Mouse (Mus musculus): ENCODE data around the gene Rfc4.

Rfc4 gene

DNA sequence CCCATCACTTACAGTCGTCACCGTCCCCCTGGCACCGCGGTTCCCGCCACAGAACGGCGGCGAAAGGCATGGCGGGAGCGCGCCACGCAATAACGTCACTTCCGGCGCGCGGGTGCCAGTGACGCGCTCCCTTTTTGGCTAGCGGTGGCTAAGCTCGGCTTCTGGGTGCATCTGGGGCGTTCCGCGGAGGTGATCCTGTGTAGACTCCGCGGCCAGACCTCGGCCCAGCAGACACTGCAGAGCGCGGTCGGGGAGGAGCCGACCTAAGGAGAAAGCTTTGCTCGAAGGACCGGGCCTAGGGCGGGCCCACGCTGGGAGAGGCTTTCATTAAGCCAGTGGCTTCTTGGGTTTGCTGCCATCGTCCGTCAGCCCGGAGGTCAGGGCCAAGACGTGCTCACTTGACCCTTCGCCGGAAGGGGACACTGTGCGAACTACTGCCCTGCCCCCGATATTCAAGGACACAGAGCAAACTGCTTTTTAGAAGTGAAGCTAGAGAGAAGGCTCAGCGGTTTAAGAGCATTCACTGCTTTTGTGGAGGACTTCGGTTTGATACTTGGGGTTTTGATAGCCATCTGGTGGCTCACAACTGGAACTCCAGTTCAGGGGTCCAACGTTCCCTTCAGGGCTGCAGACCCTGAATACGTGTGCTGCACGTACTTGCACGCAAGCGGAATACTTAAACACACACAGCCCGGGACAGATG is at the start of gene Rfc4:
Gene Rfc4 (minus strand): TSS at position 65 of the 703 bp plus-strand sequence.
- CTCF ChIA-PET, result interaction anchor here (0.5 to 0.7 kb wide), 3 partner anchors 35 to 895 kb away, joined by 3 to 8 read pairs (median 4); no protein-coding TSS in a partner anchor

GRCm38 (mm10) chr16:23175956-23176355 is 48.4 kb upstream of the Rfc4 start:
- CTCF ChIA-PET, result no interaction called here

- CTCF ChIA-PET, result no interaction called here
These were observed 47.3 kb upstream of the Rfc4 start for GRCm38 (mm10) chr16:23174855-23175254.

DNA sequence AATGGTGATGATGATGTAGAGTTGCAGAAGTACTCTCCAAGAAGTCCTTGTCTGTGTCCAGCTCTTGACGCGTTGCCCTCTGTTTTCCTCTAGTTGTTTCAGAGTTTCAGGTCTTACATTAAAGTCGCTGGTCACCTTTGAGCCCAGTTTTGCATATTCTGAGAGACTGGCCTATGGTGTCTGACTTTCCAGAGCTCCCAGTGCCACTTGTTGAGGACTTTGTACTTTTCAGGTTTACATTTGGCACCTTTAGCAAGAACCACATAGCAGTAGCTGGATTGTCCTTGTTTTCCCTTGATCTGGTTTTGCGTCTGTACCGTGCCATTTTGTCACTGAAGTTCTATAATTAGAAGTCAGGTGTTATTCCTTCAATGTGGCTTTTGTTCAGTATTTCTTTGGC is 46.4 kb upstream of the Rfc4 start:
- CTCF ChIA-PET, result no interaction called here

DNA sequence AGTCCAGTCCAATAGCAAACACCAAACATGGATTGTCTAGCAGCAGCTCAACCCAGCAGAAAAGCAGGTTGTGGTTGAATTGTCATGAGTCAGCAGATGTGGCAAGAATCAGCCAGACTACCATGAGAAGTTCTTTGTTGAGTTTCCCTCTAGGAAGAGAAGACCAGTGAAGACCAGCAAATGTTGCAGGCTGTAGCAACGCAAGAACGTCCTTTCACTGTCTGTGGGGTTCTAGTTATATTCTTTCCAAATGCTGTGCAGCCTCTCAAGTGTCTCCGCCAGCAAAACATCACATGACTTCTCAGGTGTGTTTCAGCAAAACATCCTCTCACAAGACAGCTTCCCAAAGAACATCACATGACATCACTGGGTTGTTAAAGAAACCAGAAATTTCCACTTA is 43.3 kb upstream of the Rfc4 start:
- CTCF ChIA-PET, result no interaction called here

DNA sequence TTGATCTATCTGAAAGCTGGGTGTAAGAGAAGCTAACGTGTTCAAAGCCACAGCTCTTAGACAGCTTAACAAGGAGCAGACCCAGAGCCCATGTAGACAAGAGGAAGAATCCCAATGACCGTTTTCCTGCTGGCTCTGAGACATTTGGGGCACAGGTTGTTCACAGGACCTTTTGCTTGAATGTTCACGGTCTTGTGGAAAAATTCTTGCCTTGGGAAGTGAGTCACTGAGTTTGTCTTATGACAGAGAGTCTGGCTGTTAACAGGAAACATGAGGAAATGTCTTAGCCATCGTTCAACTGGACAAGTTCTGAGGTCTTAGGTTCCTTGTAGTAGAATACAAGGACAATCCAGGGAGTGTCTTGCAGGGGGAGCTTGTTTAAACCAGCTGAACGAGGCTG is 39.5 kb upstream of the Rfc4 start:
- CTCF ChIA-PET, result no interaction called here

- CTCF ChIA-PET, result no interaction called here
These were observed 39.1 kb upstream of the Rfc4 start for GRCm38 (mm10) chr16:23166646-23167045.

DNA sequence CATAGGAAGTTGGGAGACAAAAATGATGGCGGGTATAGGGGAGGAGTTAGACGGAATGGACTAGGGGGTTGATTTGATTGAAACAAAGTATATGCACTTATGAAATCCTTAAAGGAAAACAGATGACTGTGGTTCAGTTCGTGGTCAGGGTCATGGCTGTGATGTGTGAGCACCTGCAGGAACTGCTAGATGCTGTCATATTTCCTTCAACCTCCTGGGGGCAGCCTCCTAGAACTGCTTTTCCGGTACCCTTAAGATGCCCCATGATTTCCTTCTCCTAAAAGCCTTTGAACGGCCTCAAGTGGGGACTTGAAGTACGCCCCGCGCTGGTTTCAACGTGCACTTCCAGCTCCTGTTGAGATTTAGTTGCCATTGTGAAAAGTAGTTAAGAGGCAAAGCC is 37.9 kb upstream of the Rfc4 start:
- CTCF ChIA-PET, result interaction anchor here (0.6 kb wide), 1 partner anchor 114 kb away, joined by 6 read pairs; no protein-coding TSS in a partner anchor

DNA sequence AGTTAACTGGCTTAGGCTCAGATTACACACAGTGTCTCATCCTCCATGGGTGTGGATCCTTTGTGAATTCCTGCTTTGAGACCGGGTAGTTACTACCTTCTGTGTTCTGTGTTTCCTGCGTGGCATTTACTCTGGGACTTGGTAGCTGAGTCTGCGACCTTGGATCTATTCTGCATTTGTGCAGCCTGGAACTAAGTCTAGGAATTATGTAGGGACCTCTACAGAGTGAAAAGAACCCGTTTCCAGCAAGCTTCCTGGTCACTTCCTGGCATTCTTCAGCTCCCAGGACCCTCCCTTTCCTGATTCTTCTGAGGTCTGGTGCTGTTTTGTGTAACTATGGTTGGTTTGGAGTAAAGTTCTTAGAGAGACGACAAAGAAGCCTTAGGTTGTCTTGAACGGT is 36.9 kb upstream of the Rfc4 start:
- CTCF ChIA-PET, result no interaction called here

DNA sequence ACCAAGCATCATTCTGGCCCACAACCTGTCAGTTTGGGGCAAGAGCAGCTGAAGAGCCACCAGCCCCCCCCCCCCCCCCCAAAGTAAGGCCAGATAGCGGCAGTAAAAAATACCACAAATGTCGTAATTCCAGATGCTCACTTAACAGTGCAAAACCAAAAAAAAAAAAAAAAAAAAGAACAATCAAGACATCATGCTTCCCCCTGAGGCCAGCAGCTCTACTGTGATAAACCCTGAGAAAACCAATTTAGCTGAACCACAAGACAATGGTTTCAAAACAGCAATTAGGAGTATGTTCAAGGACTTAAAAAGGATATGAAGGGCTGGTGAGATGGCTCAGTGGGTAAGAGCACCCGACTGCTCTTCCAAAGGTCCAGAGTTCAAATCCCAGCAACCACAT is 34.6 kb upstream of the Rfc4 start:
- CTCF ChIA-PET, result interaction anchor here (0.6 kb wide), 1 partner anchor 34 kb away, joined by 3 read pairs; no protein-coding TSS in a partner anchor

DNA sequence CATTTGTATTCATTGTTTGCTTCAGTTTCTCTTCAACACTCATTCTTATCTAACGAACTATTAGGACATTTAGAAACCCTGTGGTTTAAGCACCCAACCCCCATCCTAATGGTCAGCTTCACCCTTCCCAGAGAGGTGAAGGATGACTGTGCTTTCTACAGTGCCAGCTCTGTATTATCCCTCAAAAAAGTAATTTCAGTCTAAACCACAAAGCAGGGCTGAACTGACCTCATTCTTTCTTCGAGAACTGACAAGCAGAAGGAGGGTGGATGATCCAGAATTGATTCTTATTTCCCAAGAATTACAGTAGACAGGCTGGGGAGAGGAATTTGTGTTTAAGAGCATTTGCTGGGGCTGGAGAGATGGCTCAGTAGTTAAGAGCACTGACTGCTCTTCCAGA is 32.2 kb upstream of the Rfc4 start:
- CTCF ChIA-PET, result interaction anchor here (1.1 kb wide), 1 partner anchor 217 kb away, joined by 8 read pairs; no protein-coding TSS in a partner anchor

GRCm38 (mm10) chr16:23158957-23159356 is 31.4 kb upstream of the Rfc4 start:
- CTCF ChIA-PET, result interaction anchor here (0.6 to 1.1 kb wide), 3 partner anchors 28 to 218 kb away, joined by 3 to 8 read pairs (median 4); no protein-coding TSS in a partner anchor

- CTCF ChIA-PET, result no interaction called here
These were observed 30.8 kb upstream of the Rfc4 start for GRCm38 (mm10) chr16:23158292-23158691.

- CTCF ChIA-PET, result no interaction called here
These were observed 29.5 kb upstream of the Rfc4 start for GRCm38 (mm10) chr16:23157013-23157412.

- CTCF ChIA-PET, result interaction anchor here (0.6 kb wide), 1 partner anchor 82 kb away, joined by 4 read pairs; no protein-coding TSS in a partner anchor
These were observed 26.7 kb upstream of the Rfc4 start for GRCm38 (mm10) chr16:23154261-23154660.

DNA sequence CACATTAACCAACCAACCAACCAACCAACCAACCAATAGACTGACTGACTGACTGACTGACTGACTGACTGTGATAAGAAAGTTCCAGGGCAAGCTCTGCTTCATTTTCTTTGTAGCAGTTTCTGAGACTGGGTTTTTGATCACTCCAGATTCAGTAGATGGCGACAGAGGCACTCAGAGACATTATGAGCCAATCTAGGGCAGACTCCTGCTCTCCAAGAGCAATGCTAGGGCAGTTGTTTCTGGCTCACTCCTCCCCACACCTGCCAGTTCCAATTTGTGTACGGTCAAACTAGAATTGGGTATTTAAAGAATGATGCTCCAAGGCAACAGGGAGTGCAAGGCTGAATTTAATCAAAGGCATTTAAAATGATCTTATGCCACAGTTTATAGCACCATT is 23.9 kb upstream of the Rfc4 start:
- CTCF ChIA-PET, result interaction anchor here (0.7 kb wide), 1 partner anchor 32 kb away, joined by 3 read pairs; no protein-coding TSS in a partner anchor

- CTCF ChIA-PET, result no interaction called here
These were observed 21.9 kb upstream of the Rfc4 start for GRCm38 (mm10) chr16:23149396-23149795.

DNA sequence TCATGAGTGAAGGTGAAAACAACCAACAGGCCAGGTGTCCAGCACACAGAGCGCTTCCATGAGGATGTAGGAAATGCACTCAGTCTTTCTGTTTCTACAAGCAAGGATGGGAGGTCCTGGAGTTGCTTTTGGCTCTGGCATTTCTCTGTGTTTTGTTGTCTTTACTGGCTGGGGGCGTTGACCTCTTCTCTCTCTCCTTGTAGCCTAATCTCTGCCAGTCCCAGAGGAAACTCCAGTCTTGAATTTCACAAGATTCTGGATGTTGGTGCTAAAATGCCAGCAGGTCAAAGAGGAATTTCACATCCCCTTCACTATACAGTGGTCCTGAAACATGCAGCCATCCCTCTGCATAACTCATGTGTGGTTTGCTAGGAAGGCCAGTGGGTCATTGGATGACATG is 21.4 kb upstream of the Rfc4 start:
- CTCF ChIA-PET, result no interaction called here

DNA sequence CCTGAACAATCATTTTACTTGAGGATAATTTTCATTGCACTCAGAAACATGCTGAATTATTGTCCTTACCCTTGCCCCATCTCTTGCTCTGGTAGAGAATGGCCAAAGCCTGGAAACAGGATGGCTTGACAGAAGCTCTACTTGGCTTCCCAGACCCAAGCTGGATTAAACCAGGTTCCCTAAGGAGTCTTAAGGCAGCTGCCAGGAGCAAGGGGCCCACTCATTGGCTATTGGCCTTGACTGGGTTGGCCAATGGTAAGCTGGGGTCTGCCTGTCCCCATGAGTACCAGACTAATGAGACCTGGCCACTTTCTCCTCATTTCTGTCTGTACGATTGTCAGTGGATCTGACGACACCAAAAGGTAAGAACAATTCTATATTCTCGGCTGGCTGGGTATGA is 18.7 kb upstream of the Rfc4 start, which contains the start of gene Adipoq:
Gene Adipoq (plus strand): TSS at position 257 of the 400 bp plus-strand sequence.
- CTCF ChIA-PET, result interaction anchor here (0.7 kb wide), 1 partner anchor 109 kb away, joined by 3 read pairs; no protein-coding TSS in a partner anchor

DNA sequence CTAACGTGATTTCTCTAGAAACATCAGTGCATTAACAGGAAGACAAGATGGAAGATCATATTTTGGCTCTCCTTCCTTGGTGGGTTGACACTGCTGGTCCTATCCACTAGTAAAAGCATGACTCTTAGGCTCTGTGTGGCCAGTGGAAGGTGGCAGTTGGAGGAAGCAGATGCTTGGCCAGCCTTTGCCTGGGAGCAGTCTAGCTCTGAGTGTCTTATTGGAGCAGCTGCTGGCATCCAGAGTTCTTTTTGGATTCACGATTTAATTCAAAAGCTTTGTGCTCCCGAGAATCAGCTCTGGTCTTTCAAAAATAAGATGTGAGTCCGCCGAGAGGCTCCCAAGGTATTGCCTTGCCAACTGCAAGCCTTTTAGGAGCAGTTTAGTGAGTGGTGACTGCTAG is 17.7 kb upstream of the Rfc4 start:
- CTCF ChIA-PET, result interaction anchor here (0.6 kb wide), 1 partner anchor 205 kb away, joined by 3 read pairs; no protein-coding TSS in a partner anchor

DNA sequence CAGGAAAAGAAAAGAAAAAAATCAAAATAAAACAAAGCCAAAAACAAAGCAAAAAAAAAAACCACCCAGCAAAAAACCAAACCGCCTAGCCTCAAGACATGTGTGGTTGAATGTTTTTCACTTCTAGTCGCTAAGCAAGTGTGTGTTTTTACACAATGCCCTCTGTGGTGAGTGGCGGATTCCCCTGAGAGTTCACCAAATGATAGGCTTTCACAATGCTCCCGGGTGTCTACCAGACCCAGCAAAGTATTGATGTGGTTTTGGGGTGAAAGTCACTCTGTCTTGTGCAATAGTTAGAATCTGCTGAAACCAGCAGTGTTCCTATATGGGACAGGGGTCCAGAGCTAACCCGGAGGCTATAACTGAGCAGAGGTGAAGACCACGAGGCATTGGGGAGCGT is 16.8 kb upstream of the Rfc4 start:
- CTCF ChIA-PET, result interaction anchor here (0.6 to 0.8 kb wide), 3 partner anchors 160 to 279 kb away, joined by 3 to 7 read pairs (median 3); no protein-coding TSS in a partner anchor

GRCm38 (mm10) chr16:23140911-23141310 is 13.4 kb upstream of the Rfc4 start:
- CTCF ChIA-PET, result interaction anchor here (0.6 kb wide), 2 partner anchors 739 to 1265 kb away, joined by 4 to 20 read pairs; no protein-coding TSS in a partner anchor

DNA sequence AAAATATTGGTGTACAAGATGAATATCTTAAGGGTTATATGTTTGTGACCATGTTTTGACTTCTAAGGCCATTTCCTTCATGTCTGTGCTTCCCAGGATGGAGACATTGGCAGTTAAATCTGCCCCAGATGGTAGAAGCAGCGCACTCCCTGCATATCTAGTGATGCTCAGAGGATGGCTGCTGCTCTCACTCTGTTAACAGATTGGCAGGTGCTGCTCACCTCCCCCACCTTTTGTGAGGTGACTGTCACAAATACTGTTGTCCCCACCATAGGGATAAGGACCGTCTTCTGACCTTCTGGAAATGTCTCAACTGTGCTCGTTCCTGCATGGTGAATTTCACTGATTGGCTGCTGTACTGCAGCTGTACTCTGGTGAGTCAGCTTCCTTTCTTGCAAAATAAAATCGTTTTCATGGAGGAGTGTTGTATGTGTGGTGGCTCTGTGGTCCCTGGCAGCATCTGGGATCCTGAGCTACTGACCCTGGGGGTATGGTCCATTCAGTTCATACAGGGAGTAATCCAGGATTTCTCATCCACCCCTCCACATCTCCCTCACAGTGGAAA is 9.0 kb upstream of the Rfc4 start:
- CTCF ChIA-PET, result no interaction called here

Data from spleen, embryonic (tissue).